Mouse (Mus musculus) kidney, embryonic 15.5 days (tissue): Measurements from ENCODE around the gene Top1. TPM values are rescaled to one million over a fixed set of nuclear protein-coding genes. Genes with fewer than 3 reads are reported as not detected.

ENCODE experiments used
- microRNA-seq: library from miRNA; unstranded; fragments of <30 nt; microRNA quantifications from one replicate; pipeline ENCODE4, GENCODE M21; 2016
- polyA plus RNA-seq: library from polyadenylated mRNA; unstranded; fragments of >200 nt; fragmentation: Nextera tagmentation; extraction: Ambion mirVana; gene quantifications from 2 replicates; pipeline ENCODE4 v1.2.1, GENCODE M21; 2015

Top1 gene
- polyA plus RNA-seq, 1 experiment from 2014 or later, result 92.2 TPM

Small RNA genes within 50 kb of the gene (microRNA-seq; reads per million reads assigned to microRNA genes)
- gene Gm23968, result not detected

Other genes with a start within 250 kb of the Top1 start
- 45.8 and 52.8 TPM in 2 replicates for gene Plcg1, start 85.4 kb downstream of the Top1 start, polyA plus RNA-seq
- 13.9 and 14.5 TPM in 2 replicates for gene Zhx3, start 227.1 kb downstream of the Top1 start, polyA plus RNA-seq
- 3.0 and 3.8 TPM in 2 replicates for gene Lpin3, start 234.8 kb downstream of the Top1 start, polyA plus RNA-seq